Mouse (Mus musculus) hindbrain, embryonic 13.5 days (tissue): ENCODE measurements around the gene Rai14. TPM values are rescaled to one million over a fixed set of nuclear protein-coding genes. Genes with fewer than 3 reads are reported as not detected.

Source experiments
- ATAC-seq: fragments of 200-750 bp; cut with Nextera tagmentation; 2 replicates; pipeline ENCODE4 v1.8.0; 2017; ENCODE audit warnings: moderate TSS enrichment; ENCODE audit not compliant: low FRiP score
- H3K27ac ChIP-seq: fragments of 300-500 bp; sonication (generic); 2 replicates; pipeline ENCODE4 v1.5.1; 2015; ENCODE audit warnings: inconsistent platforms, mild to moderate bottlenecking, moderate library complexity
- H3K27me3 ChIP-seq: fragments of 300-500 bp; sonication (generic); 2 replicates; pipeline ENCODE4 v1.6.1; 2015; ENCODE audit warnings: mild to moderate bottlenecking, inconsistent platforms
- H3K36me3 ChIP-seq: fragments of 300-500 bp; sonication (generic); 2 replicates; pipeline ENCODE4 v1.6.1; 2015; ENCODE audit warnings: mild to moderate bottlenecking, inconsistent platforms
- H3K4me1 ChIP-seq: fragments of 300-500 bp; sonication (generic); replicated peaks from 2 replicates; pipeline ENCODE4 v1.6.1; 2015; ENCODE audit warnings: inconsistent platforms
- H3K4me2 ChIP-seq: fragments of 300-500 bp; sonication (generic); 2 replicates; pipeline ENCODE4 v1.6.1; 2015; ENCODE audit warnings: inconsistent platforms, mild to moderate bottlenecking, moderate library complexity
- H3K4me3 ChIP-seq: fragments of 300-500 bp; sonication (generic); 2 replicates; pipeline ENCODE4 v1.5.1; 2015; ENCODE audit warnings: mild to moderate bottlenecking, inconsistent platforms
- H3K9ac ChIP-seq: fragments of 300-500 bp; sonication (generic); 2 replicates; pipeline ENCODE4 v1.6.1; 2015; ENCODE audit warnings: mild to moderate bottlenecking, inconsistent platforms
- H3K9me3 ChIP-seq: fragments of 300-500 bp; sonication (generic); 2 replicates; pipeline ENCODE4 v1.6.1; 2016; ENCODE audit warnings: inconsistent platforms
- WGBS: fragments of 180-500 bp; shearing (Covaris S2); methylation state at CpG from one replicate; pipeline ENCODE4 v1.1.7; 2015; 5-methylcytosine and 5-hydroxymethylcytosine counted together
- polyA plus RNA-seq: library from polyadenylated mRNA; unstranded; fragments of >200 nt; fragmentation: Nextera tagmentation; extraction: Ambion mirVana; gene quantifications from 2 replicates; pipeline ENCODE4 v1.2.1, GENCODE M21; 2015

The Rai14 gene
- polyA plus RNA-seq, 1 experiment from 2014 or later = 19.1 TPM

DNA sequence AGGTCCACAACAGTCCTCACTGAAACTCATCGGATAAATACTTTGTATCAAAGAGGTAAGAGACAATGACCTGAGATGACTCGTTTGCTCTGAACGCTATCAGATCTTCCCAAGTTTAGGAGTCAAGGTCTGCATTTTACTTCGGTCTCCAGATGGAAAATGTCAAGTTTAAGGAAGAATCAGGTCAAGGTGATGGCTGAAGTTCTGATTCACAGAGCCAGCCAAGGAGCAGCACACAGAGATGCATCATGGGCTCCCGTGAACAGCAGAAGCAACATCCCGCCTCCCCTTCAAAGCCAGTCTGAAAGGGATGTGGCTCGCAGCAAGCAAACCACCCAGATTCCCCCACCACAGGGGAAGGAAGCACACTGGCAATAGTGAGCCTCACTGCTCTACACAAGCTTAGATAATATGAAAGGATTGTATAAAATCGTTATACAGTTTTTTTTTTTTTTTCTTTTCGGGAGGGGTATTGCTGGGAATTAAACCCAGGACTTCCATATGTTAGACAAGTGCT, 30.7 kb downstream of the Rai14 start:
- ATAC-seq = no peak
- Histone ChIP-seq H3K36me3 (peaks cover 3% of the 10 kb centered on the region; the same call in 1 of the 2 replicates), H3K4me3 (no peak overlapping the region), H3K27me3 (no peaks in the 10 kb centered on the region), H3K27ac (no peak overlapping the region), H3K9me3 (no peaks in the 10 kb centered on the region), H3K9ac (no peak overlapping the region), H3K4me1 (peaks cover 13% of the 10 kb centered on the region), H3K4me2 (no peak overlapping the region)
- WGBS = 94% methylated on average over 9 of the region's 9 CpGs

GRCm38 (mm10) chr15:10680514-10680913, 33.9 kb downstream of the Rai14 start:
- no peak overlapping the region for H3K9ac ChIP-seq
- ATAC-seq = no peak
- WGBS = 93% methylated on average over 5 of the region's 5 CpGs
- H3K4me2 ChIP-seq = no peak overlapping the region
- H3K27ac ChIP-seq = no peak overlapping the region
- peaks cover 9% of the 10 kb centered on the region for H3K4me1 ChIP-seq
- no peaks in the 10 kb centered on the region for H3K9me3 ChIP-seq
- H3K36me3 ChIP-seq = no peaks in the 10 kb centered on the region
- no peaks in the 10 kb centered on the region for H3K27me3 ChIP-seq
- H3K4me3 ChIP-seq = no peak overlapping the region

GRCm38 (mm10) chr15:10679571-10679970, 34.9 kb downstream of the Rai14 start:
- Histone ChIP-seq H3K9me3 (no peaks in the 10 kb centered on the region), H3K27me3 (no peaks in the 10 kb centered on the region), H3K4me3 (no peak overlapping the region), H3K4me1 (peaks cover 8% of the 10 kb centered on the region; the same call in 1 of the 2 replicates), H3K36me3 (no peaks in the 10 kb centered on the region), H3K4me2 (no peak overlapping the region), H3K27ac (no peak overlapping the region), H3K9ac (no peak overlapping the region)
- 85% methylated on average over 4 of the region's 4 CpGs for WGBS
- ATAC-seq = no peak

- Histone ChIP-seq H3K4me1 (peaks cover 8% of the 10 kb centered on the region; the same call in 1 of the 2 replicates), H3K4me2 (no peak overlapping the region), H3K9ac (no peak overlapping the region), H3K27ac (no peak overlapping the region), H3K36me3 (no peaks in the 10 kb centered on the region), H3K4me3 (no peak overlapping the region), H3K9me3 (no peaks in the 10 kb centered on the region), H3K27me3 (no peaks in the 10 kb centered on the region)
- ATAC-seq = no peak
- 88% methylated on average over 5 of the region's 5 CpGs for WGBS
Measured at GRCm38 (mm10) chr15:10675801-10676200, 38.6 kb downstream of the Rai14 start.

DNA sequence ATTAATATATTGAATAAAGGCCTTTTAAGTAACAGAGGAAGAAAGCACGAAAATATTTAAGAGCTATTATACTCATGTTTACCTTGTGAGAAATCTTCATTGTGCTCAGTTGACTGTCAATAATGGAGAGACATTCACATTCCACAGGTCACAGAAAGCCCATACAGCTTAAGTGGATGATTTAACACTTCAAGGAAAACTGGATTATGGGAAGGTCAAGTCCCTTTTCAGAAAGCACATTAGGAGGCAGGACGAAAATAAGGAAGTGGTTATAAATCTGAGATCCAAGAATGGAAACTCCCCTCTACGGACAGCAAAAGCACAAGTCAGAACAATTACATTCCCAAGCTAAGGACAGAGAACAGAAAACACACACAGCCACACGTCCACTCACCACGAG, 41.5 kb downstream of the Rai14 start:
- ATAC-seq = no peak
- Histone ChIP-seq H3K4me2 (no peak overlapping the region), H3K27ac (no peak overlapping the region), H3K9me3 (no peaks in the 10 kb centered on the region), H3K9ac (no peak overlapping the region), H3K4me3 (no peak overlapping the region), H3K36me3 (no peaks in the 10 kb centered on the region), H3K27me3 (no peaks in the 10 kb centered on the region), H3K4me1 (0 out of 2 replicates have a peak, but pooled peaks cover 4% of the 10 kb centered on the region)
- whole genome bisulfite sequencing = 66% methylated on average over 5 of the region's 5 CpGs

GRCm38 (mm10) chr15:10671868-10672267, 42.6 kb downstream of the Rai14 start:
- no peaks in the 10 kb centered on the region for H3K36me3 ChIP-seq
- 0 out of 2 replicates have a peak, but pooled peaks cover 4% of the 10 kb centered on the region for H3K4me1 ChIP-seq
- H3K4me2 ChIP-seq = no peak overlapping the region

GRCm38 (mm10) chr15:10670107-10670506, 44.3 kb downstream of the Rai14 start:
- Histone ChIP-seq H3K9me3 (no peaks in the 10 kb centered on the region), H3K9ac (no peak overlapping the region), H3K36me3 (no peaks in the 10 kb centered on the region), H3K4me1 (0 out of 2 replicates have a peak, but pooled peaks cover 4% of the 10 kb centered on the region), H3K27ac (no peak overlapping the region; the same call in 1 of the 2 replicates), H3K4me3 (no peak overlapping the region), H3K27me3 (no peaks in the 10 kb centered on the region), H3K4me2 (no peak overlapping the region)
- no peak for ATAC-seq
- WGBS = 58% methylated on average over 7 of the region's 7 CpGs

More at GRCm38 (mm10) chr15:10671868-10672267, 42.6 kb downstream of the Rai14 start:
- 86% methylated on average over 4 of the region's 4 CpGs for WGBS
- no peak overlapping the region for H3K4me3 ChIP-seq
- H3K27me3 ChIP-seq = no peaks in the 10 kb centered on the region
- no peaks in the 10 kb centered on the region for H3K9me3 ChIP-seq
- no peak overlapping the region for H3K9ac ChIP-seq
- no peak for ATAC-seq
- no peak overlapping the region for H3K27ac ChIP-seq

- H3K4me2 ChIP-seq = no peak overlapping the region
- no peak for ATAC-seq
- no peaks in the 10 kb centered on the region for H3K9me3 ChIP-seq
- no peak overlapping the region for H3K27ac ChIP-seq
- H3K27me3 ChIP-seq = no peaks in the 10 kb centered on the region
- H3K9ac ChIP-seq = no peak overlapping the region
- H3K4me3 ChIP-seq = no peak overlapping the region
- H3K4me1 ChIP-seq = 0 out of 2 replicates have a peak, but pooled peaks cover 4% of the 10 kb centered on the region
- no peaks in the 10 kb centered on the region for H3K36me3 ChIP-seq
- 68% methylated on average over 10 of the region's 10 CpGs for WGBS
Measured at GRCm38 (mm10) chr15:10668120-10668900, 46.1 kb downstream of the Rai14 start.

GRCm38 (mm10) chr15:10665816-10666215, 48.6 kb downstream of the Rai14 start:
- no peak for ATAC-seq
- Histone ChIP-seq H3K4me3 (no peak overlapping the region), H3K4me1 (peaks cover 15% of the 10 kb centered on the region; the same call in 1 of the 2 replicates), H3K27ac (no peak overlapping the region), H3K9ac (no peak overlapping the region), H3K4me2 (no peak overlapping the region), H3K9me3 (no peaks in the 10 kb centered on the region), H3K27me3 (no peaks in the 10 kb centered on the region), H3K36me3 (no peaks in the 10 kb centered on the region)
- WGBS = 83% methylated on average over 8 of the region's 8 CpGs

- H3K9ac ChIP-seq = no peak overlapping the region
- 81% methylated on average over 5 of the region's 5 CpGs for WGBS
- no peaks in the 10 kb centered on the region for H3K9me3 ChIP-seq
- no peak overlapping the region for H3K4me2 ChIP-seq
- no peaks in the 10 kb centered on the region for H3K27me3 ChIP-seq
- H3K4me3 ChIP-seq = no peak overlapping the region
- no peak for ATAC-seq
- peaks cover 11% of the 10 kb centered on the region; the same call in 1 of the 2 replicates for H3K4me1 ChIP-seq
- H3K27ac ChIP-seq = no peak overlapping the region
- H3K36me3 ChIP-seq = no peaks in the 10 kb centered on the region
Measured at GRCm38 (mm10) chr15:10664529-10664898, 49.9 kb downstream of the Rai14 start.

DNA sequence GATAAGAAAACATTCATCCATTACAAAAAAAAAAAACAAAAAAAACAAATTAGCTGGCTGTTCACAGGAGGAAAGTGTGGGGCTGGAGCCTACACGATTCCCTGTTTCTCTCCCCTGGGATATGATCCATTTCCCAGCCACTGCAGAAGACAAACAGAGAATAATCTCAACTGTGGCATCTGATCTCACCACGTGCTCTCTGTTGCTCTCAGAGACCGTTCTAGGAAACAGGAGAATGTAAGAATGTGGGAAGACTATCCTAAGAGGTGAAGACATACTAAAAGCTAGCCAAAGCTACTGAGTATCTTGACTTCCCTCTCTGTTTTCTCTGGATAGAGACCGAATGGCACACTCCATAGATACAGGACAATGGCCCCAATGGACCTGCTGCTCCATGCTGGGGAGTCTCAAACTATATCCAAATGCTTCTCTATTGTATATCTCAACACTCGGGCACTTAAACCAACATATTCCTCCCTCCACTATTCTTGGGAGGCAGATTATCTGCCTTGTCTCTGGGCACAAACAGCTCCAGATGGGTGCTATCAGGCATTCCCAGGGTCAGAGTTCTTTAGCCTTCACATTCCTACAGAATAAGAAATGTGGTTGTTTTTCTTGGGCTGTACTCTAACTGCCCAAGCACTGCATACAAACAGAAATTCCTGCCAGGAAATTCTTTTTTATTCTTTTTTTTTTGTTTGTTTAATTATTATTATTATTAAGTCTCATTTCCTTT, 50.5 kb downstream of the Rai14 start:
- Histone ChIP-seq H3K36me3 (no peaks in the 10 kb centered on the region), H3K9me3 (no peaks in the 10 kb centered on the region)

DNA sequence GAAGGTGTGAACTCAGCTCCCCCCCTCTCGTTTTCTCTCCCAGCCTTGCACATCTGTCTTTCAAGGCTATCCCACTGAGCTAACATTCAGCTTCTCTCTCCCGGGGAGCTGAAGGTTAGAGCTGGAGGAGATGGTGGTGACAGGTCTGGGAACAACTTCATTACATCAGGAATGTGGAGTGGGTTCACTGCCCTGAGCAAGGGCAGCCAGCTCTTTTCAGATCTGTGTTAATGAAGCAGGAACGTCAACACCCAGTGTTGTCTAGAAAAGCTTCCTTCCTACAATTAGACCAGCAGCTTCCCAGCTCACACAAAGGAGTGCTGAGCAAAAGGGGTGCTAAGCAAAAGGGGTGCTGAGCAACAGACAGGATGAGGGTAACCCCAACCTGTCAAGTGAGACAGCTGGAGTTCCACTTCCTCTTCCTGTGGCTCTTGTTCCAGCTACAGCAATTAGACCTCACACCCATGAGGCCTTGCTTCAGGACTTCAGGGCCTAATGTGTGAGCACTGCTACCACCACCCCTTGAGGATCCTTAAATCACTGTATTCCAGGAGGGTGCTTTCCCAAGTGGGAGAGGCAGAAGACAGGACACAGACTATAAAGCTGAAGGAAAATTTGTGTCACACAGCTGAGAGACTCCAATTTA, 52.3 kb downstream of the Rai14 start:
- ATAC-seq = 0 out of 2 replicates have a peak, but pooled peaks have one; percentile 17
- no peaks in the 10 kb centered on the region for H3K36me3 ChIP-seq
- H3K27me3 ChIP-seq = no peaks in the 10 kb centered on the region
- no peaks in the 10 kb centered on the region for H3K9me3 ChIP-seq
- H3K27ac ChIP-seq = peak overlapping the region; percentile 44; the same call in 1 of the 2 replicates
- H3K4me2 ChIP-seq = no peak overlapping the region
- no peak overlapping the region for H3K4me3 ChIP-seq
- no peak overlapping the region for H3K9ac ChIP-seq
- peaks cover 11% of the 10 kb centered on the region; the same call in 1 of the 2 replicates for H3K4me1 ChIP-seq
- WGBS = 38% methylated on average over 3 of the region's 3 CpGs

More for the DNA sequence above, 50.5 kb downstream of the Rai14 start:
- no peak for ATAC-seq
- no peak overlapping the region for H3K4me2 ChIP-seq
- H3K27me3 ChIP-seq = no peaks in the 10 kb centered on the region
- 68% methylated on average over 5 of the region's 5 CpGs for WGBS
- H3K9ac ChIP-seq = no peak overlapping the region
- H3K27ac ChIP-seq = no peak overlapping the region
- no peak overlapping the region for H3K4me3 ChIP-seq
- H3K4me1 ChIP-seq = peaks cover 11% of the 10 kb centered on the region; the same call in 1 of the 2 replicates
